Mouse (Mus musculus): ENCODE results near the gene Sdhd. TPM values are rescaled to one million over a fixed set of nuclear protein-coding genes. Genes with fewer than 3 reads are reported as not detected.

Gene Sdhd
- polyA plus RNA-seq, 1 experiment = 551 TPM

GRCm38 (mm10) chr9:50590856-50591518 is 12.6 kb downstream of the Sdhd start:
- DNase-seq = no peak
- Histone ChIP-seq H3K4me3 (ENCODE audit: insufficient read depth, low read depth, low read length) (no peak overlapping the region), H3K27ac (ENCODE audit: insufficient read depth, low read depth, low read length) (no peak overlapping the region), H3K27me3 (replicated peaks; ENCODE audit: control insufficient read depth, insufficient read depth, low read length) (no peaks in the 10 kb centered on the region), H3K36me3 (ENCODE audit: control insufficient read depth, insufficient read depth, low read length) (no peaks in the 10 kb centered on the region), H3K4me1 (ENCODE audit: control insufficient read depth, insufficient read depth, low read length) (peaks cover 4% of the 10 kb centered on the region; the same call in 1 of the 2 replicates)
- 76% methylated on average over 10 of the region's 10 CpGs for WGBS
- no peak for TF ChIP-seq POLR2A (IDR thresholded peaks at IDR 0.05; ENCODE audit: low read depth, low read length)
- no peak for TF ChIP-seq CTCF (conservative IDR thresholded peaks at IDR 0.05; ENCODE audit: insufficient read depth, insufficient read length, low read depth, low read length)

GRCm38 (mm10) chr9:50586955-50587354 is 16.7 kb downstream of the Sdhd start:
- TF ChIP-seq POLR2A (IDR thresholded peaks at IDR 0.05; ENCODE audit: low read depth, low read length) = no peak
- TF ChIP-seq CTCF (conservative IDR thresholded peaks at IDR 0.05; ENCODE audit: insufficient read depth, insufficient read length, low read depth, low read length) = no peak
- no peak for DNase-seq
- Histone ChIP-seq H3K36me3 (ENCODE audit: control insufficient read depth, insufficient read depth, low read length) (no peaks in the 10 kb centered on the region), H3K27me3 (replicated peaks; ENCODE audit: control insufficient read depth, insufficient read depth, low read length) (no peaks in the 10 kb centered on the region), H3K4me1 (ENCODE audit: control insufficient read depth, insufficient read depth, low read length) (peaks cover 4% of the 10 kb centered on the region; the same call in 1 of the 2 replicates), H3K27ac (ENCODE audit: insufficient read depth, low read depth, low read length) (no peak overlapping the region), H3K4me3 (ENCODE audit: insufficient read depth, low read depth, low read length) (no peak overlapping the region)
- WGBS = 76% methylated on average over 4 of the region's 4 CpGs

DNA sequence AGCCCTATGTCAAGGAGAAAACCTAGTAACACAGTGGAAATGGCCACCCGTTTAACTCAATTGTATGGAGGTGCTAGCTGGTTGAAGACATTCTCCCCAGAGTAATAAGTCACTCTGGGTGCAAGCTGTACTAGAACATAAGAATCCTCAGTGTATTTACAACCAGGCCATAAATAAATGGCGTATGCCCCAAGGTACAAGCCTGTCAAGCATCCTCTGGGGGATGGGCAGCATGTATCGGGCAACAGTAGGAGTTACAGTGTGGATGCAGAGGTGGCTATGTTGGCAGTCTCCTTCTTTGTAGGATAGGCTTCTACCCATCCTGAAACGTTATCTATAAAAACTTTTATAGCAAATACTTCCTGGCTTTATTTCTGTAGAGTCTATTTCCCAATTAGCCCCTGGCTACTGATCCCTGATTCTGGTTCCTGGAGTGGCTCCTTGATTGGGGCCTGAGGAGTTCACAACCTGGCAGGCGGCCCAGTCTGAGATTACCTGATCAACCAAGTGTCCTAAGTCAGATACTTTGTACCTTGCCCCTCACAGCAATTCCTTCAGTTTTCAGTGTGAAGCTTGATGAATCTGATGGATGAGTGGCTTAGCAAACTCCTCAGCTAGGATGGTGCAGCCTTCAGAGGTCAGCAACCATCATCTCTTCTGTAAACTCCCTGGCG is 18.3 kb downstream of the Sdhd start:
- Histone ChIP-seq H3K4me1 (ENCODE audit: control insufficient read depth, insufficient read depth, low read length) (peaks cover 4% of the 10 kb centered on the region; the same call in 1 of the 2 replicates), H3K27ac (ENCODE audit: insufficient read depth, low read depth, low read length) (no peak overlapping the region), H3K4me3 (ENCODE audit: insufficient read depth, low read depth, low read length) (no peak overlapping the region), H3K27me3 (replicated peaks; ENCODE audit: control insufficient read depth, insufficient read depth, low read length) (no peaks in the 10 kb centered on the region), H3K36me3 (ENCODE audit: control insufficient read depth, insufficient read depth, low read length) (no peaks in the 10 kb centered on the region)
- DNase-seq = peak; percentile 91
- WGBS = 64% methylated on average over 6 of the region's 6 CpGs
- no peak for TF ChIP-seq CTCF (conservative IDR thresholded peaks at IDR 0.05; ENCODE audit: insufficient read depth, insufficient read length, low read depth, low read length)
- TF ChIP-seq POLR2A (IDR thresholded peaks at IDR 0.05; ENCODE audit: low read depth, low read length) = no peak

GRCm38 (mm10) chr9:50580370-50580769 is 23.2 kb downstream of the Sdhd start:
- DNase-seq = no peak
- H3K4me1 ChIP-seq (ENCODE audit: control insufficient read depth, insufficient read depth, low read length) = no peaks in the 10 kb centered on the region; the same call in 1 of the 2 replicates
- no peak overlapping the region for H3K27ac ChIP-seq (ENCODE audit: insufficient read depth, low read depth, low read length)
- no peaks in the 10 kb centered on the region for H3K36me3 ChIP-seq (ENCODE audit: control insufficient read depth, insufficient read depth, low read length)
- TF ChIP-seq CTCF (conservative IDR thresholded peaks at IDR 0.05; ENCODE audit: insufficient read depth, insufficient read length, low read depth, low read length) = no peak
- TF ChIP-seq POLR2A (IDR thresholded peaks at IDR 0.05; ENCODE audit: low read depth, low read length) = no peak
- no peaks in the 10 kb centered on the region for H3K27me3 ChIP-seq (replicated peaks; ENCODE audit: control insufficient read depth, insufficient read depth, low read length)
- WGBS = 51% methylated on average over 4 of the region's 4 CpGs
- no peak overlapping the region for H3K4me3 ChIP-seq (ENCODE audit: insufficient read depth, low read depth, low read length)

GRCm38 (mm10) chr9:50569599-50570525 is 33.8 kb downstream of the Sdhd start:
- Histone ChIP-seq H3K4me1 (ENCODE audit: control insufficient read depth, insufficient read depth, low read length) (no peaks in the 10 kb centered on the region), H3K4me3 (ENCODE audit: insufficient read depth, low read depth, low read length) (no peak overlapping the region), H3K27ac (ENCODE audit: insufficient read depth, low read depth, low read length) (no peak overlapping the region), H3K36me3 (ENCODE audit: control insufficient read depth, insufficient read depth, low read length) (no peaks in the 10 kb centered on the region), H3K27me3 (replicated peaks; ENCODE audit: control insufficient read depth, insufficient read depth, low read length) (no peaks in the 10 kb centered on the region)
- TF ChIP-seq CTCF (conservative IDR thresholded peaks at IDR 0.05; ENCODE audit: insufficient read depth, insufficient read length, low read depth, low read length) = no peak
- TF ChIP-seq POLR2A (IDR thresholded peaks at IDR 0.05; ENCODE audit: low read depth, low read length) = no peak
- no peak for DNase-seq
- 76% methylated on average over 10 of the region's 10 CpGs for WGBS

DNA sequence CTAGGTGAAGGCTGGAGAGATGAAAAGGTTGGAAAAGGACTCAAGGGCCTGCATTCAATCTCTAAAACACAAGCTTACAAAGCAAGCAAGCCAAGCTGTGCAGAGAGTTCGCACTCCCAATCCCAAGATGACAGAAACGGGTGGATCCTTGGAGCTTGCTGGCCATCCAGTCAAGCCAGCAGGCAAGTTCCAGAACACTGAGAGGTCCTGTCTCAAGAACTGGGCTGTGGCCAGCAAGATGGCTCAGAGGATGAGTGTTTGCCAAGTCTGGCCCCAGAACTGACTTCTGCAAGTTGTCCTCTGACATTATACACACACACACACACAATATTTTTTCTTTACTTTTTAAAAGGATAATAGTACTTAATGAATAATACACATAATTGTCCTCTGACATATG is 35.7 kb downstream of the Sdhd start:
- Histone ChIP-seq H3K36me3 (ENCODE audit: control insufficient read depth, insufficient read depth, low read length) (no peaks in the 10 kb centered on the region), H3K27ac (ENCODE audit: insufficient read depth, low read depth, low read length) (no peak overlapping the region), H3K4me3 (ENCODE audit: insufficient read depth, low read depth, low read length) (no peak overlapping the region), H3K4me1 (ENCODE audit: control insufficient read depth, insufficient read depth, low read length) (no peaks in the 10 kb centered on the region), H3K27me3 (replicated peaks; ENCODE audit: control insufficient read depth, insufficient read depth, low read length) (no peaks in the 10 kb centered on the region)
- TF ChIP-seq POLR2A (IDR thresholded peaks at IDR 0.05; ENCODE audit: low read depth, low read length) (no peak), CTCF (conservative IDR thresholded peaks at IDR 0.05; ENCODE audit: insufficient read depth, insufficient read length, low read depth, low read length) (no peak)
- 89% methylated on average over 2 of the region's 2 CpGs for WGBS
- DNase-seq = no peak
